Mouse (Mus musculus): ENCODE data around the gene Lsamp. TPM values are rescaled to one million over a fixed set of nuclear protein-coding genes. Genes with fewer than 3 reads are reported as not detected.

Gene Lsamp
- total and polyA plus RNA-seq, 2 experiments from 2014 or later: 116 to 210 TPM

DNA sequence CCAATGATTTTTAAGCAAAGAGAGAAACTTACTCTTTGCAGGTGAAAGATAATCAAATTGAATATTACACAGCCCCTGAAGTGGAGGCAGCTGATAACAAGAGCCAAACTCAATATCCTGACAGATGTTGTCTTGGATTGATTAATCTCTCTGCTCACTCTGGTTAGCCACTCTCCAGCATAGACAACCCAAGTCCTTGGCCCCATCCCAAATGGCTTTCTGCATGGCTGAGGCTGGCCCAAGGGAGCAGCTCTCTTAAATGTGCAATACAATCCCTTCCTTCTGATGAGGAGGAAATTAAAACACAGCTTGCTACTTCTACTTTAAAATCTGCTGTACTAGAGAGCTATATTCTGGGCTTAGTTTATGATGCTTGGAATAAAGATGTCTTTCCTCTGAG lies 1572.9 kb downstream of the Lsamp start:
- H3K9ac ChIP-seq (replicated peaks; ENCODE audit: low read length, poor library complexity, severe bottlenecking): no peak overlapping the region
- H3K36me3 ChIP-seq (ENCODE audit: insufficient read depth, low read length): no peaks in the 10 kb centered on the region
- ATAC-seq (ENCODE audit: low FRiP score) (no peak), DNase-seq (ENCODE audit: low spot score) (peak; percentile 53)
- no peaks in the 10 kb centered on the region for H3K9me3 ChIP-seq (ENCODE audit: low read length)
- no peak for TF ChIP-seq CTCF (IDR thresholded peaks at IDR 0.05)
- no peaks in the 10 kb centered on the region for H3K4me1 ChIP-seq (ENCODE audit: insufficient read depth, low read length)
- no peak overlapping the region for H3K4me3 ChIP-seq (ENCODE audit: low read depth, low read length)
- H3K27ac ChIP-seq (ENCODE audit: low read depth, low read length): no peak overlapping the region
- H3K27me3 ChIP-seq (ENCODE audit: insufficient read depth, low read length): no peaks in the 10 kb centered on the region
- H3K4me2 ChIP-seq (ENCODE audit: low read depth, low read length, poor library complexity, severe bottlenecking): no peak overlapping the region

DNA sequence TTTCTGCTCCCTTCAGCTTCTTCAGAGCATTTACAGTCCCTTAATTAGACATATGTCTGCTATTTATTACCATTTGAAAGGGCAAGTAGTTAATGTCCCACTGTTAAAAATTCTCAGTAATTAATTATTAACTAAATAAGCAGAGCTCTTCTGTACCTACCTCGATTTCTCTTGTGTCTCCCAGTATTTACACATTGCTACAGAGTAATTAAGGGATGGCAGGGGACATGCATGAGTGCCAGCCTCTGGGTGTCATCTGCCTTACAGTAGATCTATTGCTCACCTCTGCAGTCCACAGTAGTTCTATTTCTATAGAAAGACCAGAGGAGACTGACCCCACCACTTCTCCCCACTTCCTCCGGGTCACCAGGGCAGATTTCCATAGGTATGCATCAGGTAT lies 1581.1 kb downstream of the Lsamp start:
- 63% methylated on average over 2 of the region's 2 CpGs for WGBS
- no peak overlapping the region for H3K9ac ChIP-seq (replicated peaks; ENCODE audit: low read length, poor library complexity, severe bottlenecking)
- H3K4me3 ChIP-seq (ENCODE audit: low read depth, low read length): no peak overlapping the region
- no peaks in the 10 kb centered on the region for H3K36me3 ChIP-seq (ENCODE audit: insufficient read depth, low read length)
- ATAC-seq (ENCODE audit: low FRiP score) (no peak), DNase-seq (ENCODE audit: low spot score) (no peak)
- no peak overlapping the region for H3K4me2 ChIP-seq (ENCODE audit: low read depth, low read length, poor library complexity, severe bottlenecking)
- H3K9me3 ChIP-seq (ENCODE audit: low read length): no peaks in the 10 kb centered on the region
- no peak overlapping the region for H3K27ac ChIP-seq (ENCODE audit: low read depth, low read length)
- no peak for TF ChIP-seq CTCF (IDR thresholded peaks at IDR 0.05)
- no peaks in the 10 kb centered on the region for H3K27me3 ChIP-seq (ENCODE audit: insufficient read depth, low read length)
- H3K4me1 ChIP-seq (ENCODE audit: insufficient read depth, low read length): no peaks in the 10 kb centered on the region

DNA sequence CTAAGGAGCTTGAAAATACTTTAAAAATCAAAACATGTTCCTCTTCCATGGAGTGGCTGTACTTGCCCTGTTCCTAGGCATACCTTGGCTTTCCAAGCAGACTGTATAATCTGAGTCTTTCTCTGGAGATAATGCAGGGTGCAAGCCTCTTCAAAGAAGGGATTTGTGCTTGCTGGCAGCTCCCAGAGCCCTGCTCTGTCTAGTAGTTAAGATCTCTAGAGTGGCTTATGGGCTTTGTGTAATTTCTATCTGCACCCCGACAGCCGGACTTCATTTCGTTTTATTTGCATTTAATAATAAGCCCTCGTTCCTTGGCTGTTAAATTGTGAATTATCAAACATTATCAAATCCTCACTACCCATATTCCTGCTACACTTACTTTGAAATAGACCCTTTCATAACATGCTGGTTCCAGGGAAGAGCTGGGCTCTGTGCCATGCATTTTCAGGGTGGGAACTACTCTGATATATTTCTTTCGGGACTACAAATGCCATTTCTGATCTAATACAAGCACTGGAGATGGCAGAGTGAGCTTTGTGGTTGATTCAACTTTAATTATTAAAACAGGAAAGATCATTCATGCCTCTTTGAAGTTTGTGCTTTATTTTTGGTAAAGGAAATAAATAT lies 1604.6 kb downstream of the Lsamp start:
- no peaks in the 10 kb centered on the region for H3K36me3 ChIP-seq (ENCODE audit: insufficient read depth, low read length)
- ATAC-seq (ENCODE audit: low FRiP score): no peak; the same call in 1 of the 2 replicates

DNA sequence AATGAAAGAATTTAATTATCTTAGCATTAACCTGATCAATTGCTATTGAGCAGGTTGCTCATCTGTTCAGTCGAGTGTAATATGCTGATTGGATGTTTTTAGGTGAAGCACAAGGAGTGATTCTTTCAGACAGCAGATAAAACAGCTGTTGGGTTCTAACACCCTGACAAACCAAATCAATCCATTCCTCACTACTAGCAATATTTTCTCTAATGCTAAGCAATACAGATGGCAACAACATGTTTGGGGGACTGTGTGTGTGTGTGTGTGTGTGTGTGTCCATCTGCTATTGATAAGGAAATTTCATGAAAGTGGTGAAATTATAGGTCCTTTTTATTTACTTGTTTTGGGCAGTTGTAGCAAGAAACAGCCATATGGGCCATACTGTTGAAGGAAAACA lies 1628.1 kb downstream of the Lsamp start:
- H3K9ac ChIP-seq (replicated peaks; ENCODE audit: low read length, poor library complexity, severe bottlenecking): no peak overlapping the region
- no peaks in the 10 kb centered on the region for H3K27me3 ChIP-seq (ENCODE audit: insufficient read depth, low read length)
- ATAC-seq (ENCODE audit: low FRiP score): no peak
- H3K9me3 ChIP-seq (ENCODE audit: low read length): no peaks in the 10 kb centered on the region
- no peak overlapping the region for H3K27ac ChIP-seq (ENCODE audit: low read depth, low read length)
- H3K36me3 ChIP-seq (ENCODE audit: insufficient read depth, low read length): no peaks in the 10 kb centered on the region
- no peak overlapping the region for H3K4me3 ChIP-seq (ENCODE audit: low read depth, low read length)
- no peaks in the 10 kb centered on the region for H3K4me1 ChIP-seq (ENCODE audit: insufficient read depth, low read length)
- TF ChIP-seq CTCF (IDR thresholded peaks at IDR 0.05): no peak
- no peak for DNase-seq (ENCODE audit: low spot score)
- 69% methylated on average over 1 of the region's 1 CpGs for WGBS
- no peak overlapping the region for H3K4me2 ChIP-seq (ENCODE audit: low read depth, low read length, poor library complexity, severe bottlenecking)

More for the DNA sequence above, 1604.6 kb downstream of the Lsamp start:
- no peak overlapping the region for H3K4me3 ChIP-seq (ENCODE audit: low read depth, low read length)
- TF ChIP-seq CTCF (IDR thresholded peaks at IDR 0.05): no peak
- H3K27me3 ChIP-seq (ENCODE audit: insufficient read depth, low read length): no peaks in the 10 kb centered on the region
- H3K9me3 ChIP-seq (ENCODE audit: low read length): no peaks in the 10 kb centered on the region
- WGBS: 21% methylated on average over 5 of the region's 5 CpGs
- H3K4me1 ChIP-seq (ENCODE audit: insufficient read depth, low read length): no peaks in the 10 kb centered on the region
- H3K4me2 ChIP-seq (ENCODE audit: low read depth, low read length, poor library complexity, severe bottlenecking): no peak overlapping the region
- no peak overlapping the region for H3K9ac ChIP-seq (replicated peaks; ENCODE audit: low read length, poor library complexity, severe bottlenecking)
- DNase-seq (ENCODE audit: low spot score): peak; percentile 21
- peak overlapping the region; percentile 44; the same call in 1 of the 2 replicates for H3K27ac ChIP-seq (ENCODE audit: low read depth, low read length)

DNA sequence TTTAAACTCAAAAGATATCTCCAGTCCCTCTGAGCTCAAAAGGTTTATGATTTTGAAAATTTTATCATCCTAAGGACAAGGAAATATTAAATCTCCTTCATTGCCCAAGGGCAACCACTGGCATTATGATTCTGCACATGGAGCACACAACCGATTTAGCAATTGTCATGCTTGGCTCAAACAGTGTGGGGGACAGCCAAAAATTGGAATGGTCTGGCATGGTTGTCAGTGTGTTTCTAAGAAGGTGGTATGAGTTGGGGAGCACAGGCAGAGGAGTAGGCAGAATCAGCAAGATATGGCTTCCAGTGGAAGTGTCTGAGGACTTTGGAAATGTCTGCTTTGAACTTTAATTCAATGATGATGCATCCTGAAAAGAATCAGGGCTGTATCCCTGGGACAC lies 1639.7 kb downstream of the Lsamp start:
- DNase-seq (ENCODE audit: low spot score) (peak; percentile 42), ATAC-seq (ENCODE audit: low FRiP score) (no peak)
- H3K27me3 ChIP-seq (ENCODE audit: insufficient read depth, low read length): no peaks in the 10 kb centered on the region
- no peaks in the 10 kb centered on the region for H3K36me3 ChIP-seq (ENCODE audit: insufficient read depth, low read length)
- no peak overlapping the region for H3K27ac ChIP-seq (ENCODE audit: low read depth, low read length)
- H3K9me3 ChIP-seq (ENCODE audit: low read length): no peaks in the 10 kb centered on the region
- TF ChIP-seq CTCF (IDR thresholded peaks at IDR 0.05): no peak
- no peaks in the 10 kb centered on the region for H3K4me1 ChIP-seq (ENCODE audit: insufficient read depth, low read length)
- H3K4me2 ChIP-seq (ENCODE audit: low read depth, low read length, poor library complexity, severe bottlenecking): no peak overlapping the region
- WGBS: 58% methylated on average over 1 of the region's 1 CpGs
- H3K4me3 ChIP-seq (ENCODE audit: low read depth, low read length): no peak overlapping the region
- no peak overlapping the region for H3K9ac ChIP-seq (replicated peaks; ENCODE audit: low read length, poor library complexity, severe bottlenecking)

DNA sequence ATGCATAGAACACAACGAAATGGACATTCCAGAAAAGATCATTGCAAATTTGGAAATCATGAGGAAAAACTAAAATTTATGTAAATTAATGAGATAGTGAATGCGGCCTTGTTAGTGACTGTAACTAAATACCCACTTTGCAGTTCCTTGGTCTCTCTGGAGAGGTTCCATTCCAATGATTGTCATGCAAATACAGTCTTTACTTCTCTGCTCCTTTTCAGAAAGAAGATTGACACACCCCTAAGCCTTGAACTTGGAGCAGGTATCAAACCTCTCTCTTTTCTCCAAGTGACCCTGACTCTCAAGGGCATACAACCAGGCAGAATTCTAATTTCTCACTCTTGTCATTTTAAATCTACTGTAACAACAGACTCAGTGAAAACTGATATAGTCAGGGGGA lies 1649.7 kb downstream of the Lsamp start:
- H3K4me1 ChIP-seq (ENCODE audit: insufficient read depth, low read length): no peaks in the 10 kb centered on the region
- TF ChIP-seq CTCF (IDR thresholded peaks at IDR 0.05): no peak
- no peaks in the 10 kb centered on the region for H3K36me3 ChIP-seq (ENCODE audit: insufficient read depth, low read length)
- H3K9me3 ChIP-seq (ENCODE audit: low read length): no peaks in the 10 kb centered on the region
- H3K27me3 ChIP-seq (ENCODE audit: insufficient read depth, low read length): no peaks in the 10 kb centered on the region
- H3K9ac ChIP-seq (replicated peaks; ENCODE audit: low read length, poor library complexity, severe bottlenecking): no peak overlapping the region
- no peak overlapping the region for H3K4me3 ChIP-seq (ENCODE audit: low read depth, low read length)
- WGBS: 34% methylated on average over 2 of the region's 2 CpGs
- DNase-seq (ENCODE audit: low spot score) (no peak), ATAC-seq (ENCODE audit: low FRiP score) (no peak)
- H3K27ac ChIP-seq (ENCODE audit: low read depth, low read length): no peak overlapping the region
- H3K4me2 ChIP-seq (ENCODE audit: low read depth, low read length, poor library complexity, severe bottlenecking): no peak overlapping the region

Data from midbrain, postnatal 0 days (tissue).